Mouse (Mus musculus) heart, adult 2 months (tissue): ENCODE results near the gene Fbxl12.

Experiments used
- CTCF ChIP-seq: fragments of 200-600 bp; IDR thresholded peaks from 2 replicates; pipeline ENCODE4 v1.8.1; 2022; ENCODE audit warnings: antibody characterized with exemption, mild to moderate bottlenecking, moderate library complexity
- EP300 ChIP-seq: fragments of 200-500 bp; IDR thresholded peaks from 2 replicates; pipeline ENCODE4 v1.6.1; 2011; ENCODE audit warnings: low read depth, low read length, control low read depth; ENCODE audit not compliant: insufficient read depth
- POLR2A ChIP-seq: fragments of 200-500 bp; IDR thresholded peaks from 2 replicates; pipeline ENCODE4 v1.6.1; 2011; ENCODE audit warnings: mild to moderate bottlenecking, low read depth, low read length, control low read depth; ENCODE audit not compliant: insufficient read depth

DNA sequence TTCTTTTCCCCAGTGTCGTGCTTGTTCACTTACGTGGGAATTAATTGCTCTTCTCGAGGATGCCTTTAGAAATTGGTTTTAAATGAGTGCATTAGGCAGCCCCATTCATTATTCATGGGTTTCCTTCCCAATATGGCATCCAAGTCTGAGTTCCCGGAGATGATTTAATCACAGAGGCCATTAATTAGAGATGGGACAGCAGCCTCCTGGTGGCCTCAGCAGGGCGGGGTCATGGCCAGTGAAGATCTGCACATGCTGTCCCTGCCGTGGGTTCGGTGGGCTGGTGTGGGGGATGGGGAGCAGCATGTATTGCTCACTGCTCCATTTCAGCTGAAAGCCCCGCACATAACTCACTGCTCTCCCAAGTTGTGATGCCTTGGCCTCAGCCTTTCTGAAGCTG, 21.4 kb upstream of the Fbxl12 start:
- TF ChIP-seq POLR2A (no peak), EP300 (no peak), CTCF (no peak)
